Mouse (Mus musculus) embryonic facial prominence, embryonic 11.5 days (tissue): Measurements from ENCODE around the gene Ccdc12. TPM values are rescaled to one million over a fixed set of nuclear protein-coding genes. Genes with fewer than 3 reads are reported as not detected.

Source experiments
- ATAC-seq: fragments of 200-750 bp; cut with Nextera tagmentation; replicated peaks from 2 replicates; pipeline ENCODE4 v1.8.0; 2017; ENCODE audit warnings: low read depth; ENCODE audit not compliant: insufficient number of reproducible peaks, low FRiP score, low TSS enrichment
- DNase-seq: peaks from one replicate; pipeline ENCODE4 v3.0.0-alpha.2; 2015; ENCODE audit warnings: low spot score
- H3K27ac ChIP-seq: fragments of 300-500 bp; sonication (generic); replicated peaks from 2 replicates; pipeline ENCODE4 v1.5.1; 2014; ENCODE audit warnings: mild to moderate bottlenecking, low read depth, low read length, control low read depth
- H3K27me3 ChIP-seq: fragments of 300-500 bp; sonication (generic); 2 replicates; pipeline ENCODE4 v1.6.1; 2014; ENCODE audit warnings: mild to moderate bottlenecking, low read length, moderate library complexity, mixed read lengths; ENCODE audit not compliant: control insufficient read depth, insufficient read depth
- H3K36me3 ChIP-seq: fragments of 300-500 bp; sonication (generic); replicated peaks from 2 replicates; pipeline ENCODE4 v1.6.1; 2014; ENCODE audit warnings: low read depth, mild to moderate bottlenecking, low read length, moderate library complexity, mixed read lengths; ENCODE audit not compliant: control insufficient read depth, insufficient read depth
- H3K4me1 ChIP-seq: fragments of 300-500 bp; sonication (generic); 2 replicates; pipeline ENCODE4 v1.6.1; 2014; ENCODE audit warnings: low read length, mixed read lengths; ENCODE audit not compliant: control insufficient read depth, insufficient read depth
- H3K4me2 ChIP-seq: fragments of 300-500 bp; sonication (generic); 2 replicates; pipeline ENCODE4 v1.6.1; 2014; ENCODE audit warnings: low read depth, mild to moderate bottlenecking, control low read depth, low read length, moderate library complexity
- H3K4me3 ChIP-seq: fragments of 300-500 bp; sonication (generic); 2 replicates; pipeline ENCODE4 v1.5.1; 2014; ENCODE audit warnings: low read depth, low read length, control low read depth
- H3K9ac ChIP-seq: fragments of 300-500 bp; sonication (generic); replicated peaks from 2 replicates; pipeline ENCODE4 v1.6.1; 2014; ENCODE audit warnings: mild to moderate bottlenecking, control low read depth, low read length
- H3K9me3 ChIP-seq: fragments of 300-500 bp; sonication (generic); replicated peaks from 2 replicates; pipeline ENCODE4 v1.6.1; 2016; ENCODE audit warnings: mild to moderate bottlenecking, low read length, inconsistent platforms, mixed read lengths; ENCODE audit not compliant: control insufficient read depth
- WGBS: fragments of 180-500 bp; shearing (Covaris S2); extraction: QIAGEN DNeasy Blood & Tissue Kit; methylation state at CpG from one replicate; pipeline ENCODE4 v1.1.7; 2014; 5-methylcytosine and 5-hydroxymethylcytosine counted together
- polyA plus RNA-seq: library from polyadenylated mRNA; unstranded; fragments of >200 nt; fragmentation: Nextera tagmentation; extraction: Ambion mirVana; gene quantifications from 2 replicates; pipeline ENCODE4 v1.2.1, GENCODE M21; 2014

The Ccdc12 gene
- polyA plus RNA-seq, 1 experiment from 2014 or later = 118 TPM

DNA sequence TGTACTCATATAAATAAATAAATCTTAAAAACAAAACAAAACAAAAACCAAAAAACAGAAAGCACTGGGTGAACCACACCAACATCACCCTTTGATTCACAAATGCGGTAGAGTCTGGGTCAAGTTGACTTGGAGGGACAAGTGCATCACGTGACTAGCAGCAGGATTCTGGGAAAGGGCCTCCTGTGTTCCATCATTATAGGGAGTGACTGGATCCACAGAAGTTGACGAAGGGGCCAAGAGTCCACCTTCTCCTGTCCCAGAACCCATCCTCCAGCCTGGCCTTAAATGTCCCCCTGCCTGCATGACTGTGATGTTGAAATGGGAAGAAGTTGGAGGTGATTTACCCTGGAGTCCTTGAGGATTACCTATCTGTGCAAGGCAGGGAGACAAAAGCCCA lies 62.5 kb downstream of the Ccdc12 start:
- H3K9me3 ChIP-seq = no peaks in the 10 kb centered on the region
- no peak overlapping the region for H3K27ac ChIP-seq
- ATAC-seq (no peak), DNase-seq (no peak)
- H3K36me3 ChIP-seq = no peaks in the 10 kb centered on the region
- WGBS = 82% methylated on average over 3 of the region's 3 CpGs
- H3K4me3 ChIP-seq = no peak overlapping the region
- H3K9ac ChIP-seq = no peak overlapping the region
- no peaks in the 10 kb centered on the region for H3K4me1 ChIP-seq
- no peaks in the 10 kb centered on the region for H3K27me3 ChIP-seq
- no peak overlapping the region for H3K4me2 ChIP-seq

DNA sequence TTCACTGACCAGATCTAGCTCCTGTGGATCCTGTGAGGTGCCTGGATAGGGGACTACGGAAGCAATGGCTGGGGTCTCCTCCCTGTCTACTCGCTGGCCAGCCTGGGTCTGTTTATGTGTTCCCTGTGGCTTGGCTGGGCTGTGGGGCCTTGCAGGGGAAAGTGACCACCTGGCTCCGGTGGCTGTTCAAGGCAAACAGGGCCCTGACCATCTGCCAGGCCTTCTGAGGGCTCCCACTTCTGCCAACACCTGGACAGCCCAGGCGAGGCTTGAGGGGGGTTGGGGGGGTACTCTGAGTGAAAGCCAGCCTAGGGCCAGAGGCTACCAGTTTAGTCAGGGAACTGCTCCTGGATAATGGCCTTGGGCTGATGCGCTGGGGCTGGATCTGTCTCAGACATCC lies 63.7 kb downstream of the Ccdc12 start:
- H3K9ac ChIP-seq = no peak overlapping the region

DNA sequence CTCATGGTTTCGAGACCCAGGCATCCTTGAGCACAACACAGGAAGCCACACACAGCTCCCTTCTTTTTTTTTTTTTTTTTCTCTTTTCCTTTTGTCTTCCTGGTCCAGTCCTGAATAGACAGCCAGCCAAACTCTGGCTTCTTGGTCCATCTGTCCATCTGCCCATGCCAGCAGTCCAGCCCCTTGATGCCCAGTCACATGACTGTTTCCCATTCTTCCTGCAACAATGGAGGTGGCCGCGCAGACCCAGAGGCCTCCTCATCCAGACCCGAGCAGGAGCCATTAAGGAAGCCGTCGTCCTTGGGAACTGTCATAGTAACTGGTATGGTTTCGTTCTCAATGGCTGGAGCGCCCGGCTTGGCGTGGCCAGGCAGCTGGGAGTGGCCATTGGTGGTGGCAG lies 65.8 kb downstream of the Ccdc12 start:
- no peak for DNase-seq
- H3K36me3 ChIP-seq = 0 out of 2 replicates have a peak, but pooled peaks cover 4% of the 10 kb centered on the region
- WGBS = 92% methylated on average over 10 of the region's 10 CpGs
- H3K4me2 ChIP-seq = no peak overlapping the region
- no peaks in the 10 kb centered on the region for H3K9me3 ChIP-seq
- H3K27me3 ChIP-seq = no peaks in the 10 kb centered on the region
- H3K4me1 ChIP-seq = peaks cover 11% of the 10 kb centered on the region
- H3K4me3 ChIP-seq = no peak overlapping the region
- no peak for ATAC-seq
- no peak overlapping the region for H3K9ac ChIP-seq
- no peak overlapping the region for H3K27ac ChIP-seq

More for the DNA sequence above, 63.7 kb downstream of the Ccdc12 start:
- no peak for DNase-seq
- ATAC-seq = no peak
- Histone ChIP-seq H3K27me3 (no peaks in the 10 kb centered on the region), H3K4me1 (no peaks in the 10 kb centered on the region), H3K36me3 (0 out of 2 replicates have a peak, but pooled peaks cover 4% of the 10 kb centered on the region), H3K9me3 (no peaks in the 10 kb centered on the region), H3K27ac (no peak overlapping the region), H3K4me2 (no peak overlapping the region), H3K4me3 (no peak overlapping the region)
- WGBS = 71% methylated on average over 5 of the region's 5 CpGs

DNA sequence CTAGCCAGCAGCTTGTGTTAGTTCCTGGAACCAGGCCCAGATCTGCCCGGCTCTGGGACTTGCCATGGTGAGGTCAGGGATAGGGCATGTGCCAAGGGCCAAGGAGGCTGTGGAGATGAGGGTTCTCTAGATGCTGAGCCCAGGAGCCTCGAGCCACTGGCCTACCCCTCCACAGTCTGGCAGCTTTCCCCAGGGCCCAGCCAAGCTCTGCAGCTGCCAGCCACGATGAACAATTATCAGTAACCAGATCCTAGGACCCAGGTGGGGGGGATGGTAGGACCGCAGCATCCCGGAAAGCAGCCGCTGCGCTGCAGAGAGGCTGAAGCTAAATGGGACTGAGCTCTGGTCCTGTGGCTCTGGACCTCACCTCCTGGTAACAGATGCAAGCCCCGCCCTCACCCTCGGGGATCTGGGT lies 69.4 kb downstream of the Ccdc12 start:
- Histone ChIP-seq H3K4me2 (no peak overlapping the region), H3K9me3 (no peaks in the 10 kb centered on the region), H3K4me3 (no peak overlapping the region), H3K4me1 (peaks cover 15% of the 10 kb centered on the region), H3K27ac (no peak overlapping the region), H3K36me3 (0 out of 2 replicates have a peak, but pooled peaks cover 4% of the 10 kb centered on the region), H3K27me3 (peaks cover 7% of the 10 kb centered on the region; the same call in 1 of the 2 replicates), H3K9ac (no peak overlapping the region)
- DNase-seq (peak; percentile 83), ATAC-seq (peak; percentile 70)
- WGBS = 4% methylated on average over 9 of the region's 9 CpGs

DNA sequence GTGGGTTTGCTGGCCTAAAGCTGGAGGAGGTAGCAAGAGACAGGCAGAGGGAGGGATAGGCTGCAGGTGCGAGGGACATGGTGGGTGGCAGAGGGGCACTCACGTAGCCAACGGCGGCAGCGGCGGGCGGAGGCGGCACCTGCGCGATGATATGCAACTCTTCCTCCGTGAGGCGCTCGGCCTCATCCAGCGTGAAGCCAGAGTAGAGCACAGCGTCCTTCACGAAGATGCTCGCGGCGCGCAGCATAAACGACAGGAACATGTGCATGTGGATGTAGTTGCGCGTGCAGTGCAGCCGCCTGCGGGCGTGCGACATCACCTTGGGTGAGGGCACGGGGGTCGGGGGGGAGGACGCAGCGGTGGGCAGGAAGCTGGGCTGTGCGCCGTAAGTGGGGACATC lies 70.6 kb downstream of the Ccdc12 start:
- Histone ChIP-seq H3K9me3 (no peaks in the 10 kb centered on the region), H3K4me1 (peaks cover 15% of the 10 kb centered on the region), H3K4me2 (peak overlapping the region; percentile 30), H3K27ac (no peak overlapping the region), H3K36me3 (0 out of 2 replicates have a peak, but pooled peaks cover 4% of the 10 kb centered on the region), H3K4me3 (0 out of 2 replicates have a peak overlapping the region, but pooled peaks have one; percentile 5), H3K27me3 (peaks cover 7% of the 10 kb centered on the region; the same call in 1 of the 2 replicates), H3K9ac (no peak overlapping the region)
- ATAC-seq (no peak), DNase-seq (no peak)
- WGBS = 16% methylated on average over 33 of the region's 33 CpGs

DNA sequence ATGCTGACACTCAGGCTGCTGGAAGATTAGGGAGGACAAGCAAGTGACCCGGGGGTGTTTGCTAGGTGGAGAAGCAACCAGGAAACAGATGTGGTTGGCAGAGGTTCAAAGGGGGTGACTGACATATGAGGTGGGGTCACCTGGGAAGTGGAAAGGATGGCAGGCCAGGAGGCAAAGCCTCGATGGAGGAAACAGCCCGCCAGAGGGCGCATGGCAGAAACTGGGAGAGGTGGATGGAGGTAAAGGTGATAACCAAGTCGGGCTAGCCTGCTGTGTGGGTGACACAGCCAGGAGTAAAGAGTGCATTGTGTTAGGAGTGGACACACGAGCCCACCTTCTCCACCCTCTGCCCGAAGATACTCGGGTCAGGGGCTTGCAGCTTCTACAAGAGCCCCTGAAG lies 73.5 kb downstream of the Ccdc12 start:
- H3K4me3 ChIP-seq = no peak overlapping the region
- WGBS = 17% methylated on average over 8 of the region's 8 CpGs
- no peak overlapping the region for H3K4me2 ChIP-seq
- H3K4me1 ChIP-seq = peaks cover 19% of the 10 kb centered on the region
- H3K36me3 ChIP-seq = no peaks in the 10 kb centered on the region
- H3K27me3 ChIP-seq = peaks cover 7% of the 10 kb centered on the region; the same call in 1 of the 2 replicates
- no peaks in the 10 kb centered on the region for H3K9me3 ChIP-seq
- ATAC-seq (no peak), DNase-seq (peak; percentile 66)
- H3K9ac ChIP-seq = no peak overlapping the region
- H3K27ac ChIP-seq = no peak overlapping the region

DNA sequence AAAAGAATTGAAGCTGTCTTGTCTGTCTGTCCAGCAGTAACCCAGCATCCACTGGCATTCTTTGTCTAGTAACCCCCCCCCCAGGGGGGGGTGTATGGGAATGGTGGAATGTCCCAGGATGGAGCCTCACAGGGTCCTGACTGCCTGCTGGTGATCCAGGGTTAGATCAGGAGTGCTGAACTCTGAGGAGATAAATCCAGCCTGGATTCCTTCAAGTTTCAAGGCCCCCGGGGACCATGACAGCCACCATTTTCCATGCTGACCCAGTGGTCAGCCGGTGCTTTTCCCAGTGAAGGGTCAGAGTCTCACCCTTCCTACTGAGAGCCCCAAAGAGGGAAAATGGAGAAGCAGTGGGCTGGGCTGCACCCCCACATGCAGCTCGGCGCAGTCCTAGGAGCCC lies 75.6 kb downstream of the Ccdc12 start:
- peaks cover 14% of the 10 kb centered on the region for H3K4me1 ChIP-seq
- peaks cover 7% of the 10 kb centered on the region; the same call in 1 of the 2 replicates for H3K27me3 ChIP-seq
- H3K4me3 ChIP-seq = no peak overlapping the region
- no peaks in the 10 kb centered on the region for H3K36me3 ChIP-seq
- DNase-seq (no peak), ATAC-seq (peak; percentile 22)
- WGBS = 64% methylated on average over 4 of the region's 4 CpGs
- no peak overlapping the region; the same call in 1 of the 2 replicates for H3K4me2 ChIP-seq
- H3K9me3 ChIP-seq = no peaks in the 10 kb centered on the region
- no peak overlapping the region for H3K27ac ChIP-seq
- H3K9ac ChIP-seq = no peak overlapping the region

DNA sequence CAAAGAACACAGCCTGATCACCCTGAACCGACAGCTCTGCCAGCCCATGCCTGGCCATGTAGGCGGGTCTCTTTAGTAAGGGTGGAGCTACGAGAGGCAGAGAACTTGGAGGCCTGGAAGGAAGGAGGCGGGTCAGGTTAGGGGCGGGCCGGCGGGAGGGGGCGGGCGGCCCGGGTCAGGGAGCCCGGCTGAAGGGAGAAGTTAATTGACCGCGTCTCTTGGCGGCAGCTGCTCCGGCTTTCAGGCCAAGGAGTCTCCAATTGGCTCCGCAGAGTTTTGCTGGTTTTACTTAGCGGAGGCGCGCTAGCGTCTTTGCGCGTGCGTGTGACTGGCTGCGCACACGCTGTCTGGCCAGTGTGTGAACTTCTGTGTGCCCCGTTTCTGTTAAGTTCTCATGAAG lies 76.3 kb downstream of the Ccdc12 start:
- peaks cover 5% of the 10 kb centered on the region; the same call in 1 of the 2 replicates for H3K27me3 ChIP-seq
- peak; percentile 88 for ATAC-seq

More for the DNA sequence above, 76.3 kb downstream of the Ccdc12 start:
- H3K9ac ChIP-seq = peak overlapping the region; percentile 48
- peak; percentile 93 for DNase-seq
- peak overlapping the region; percentile 21 for H3K4me3 ChIP-seq
- no peaks in the 10 kb centered on the region for H3K9me3 ChIP-seq
- H3K4me2 ChIP-seq = peak overlapping the region; percentile 62
- no peaks in the 10 kb centered on the region for H3K36me3 ChIP-seq
- peaks cover 8% of the 10 kb centered on the region for H3K4me1 ChIP-seq
- WGBS = 0% methylated on average over 26 of the region's 26 CpGs
- no peak overlapping the region; the same call in 1 of the 2 replicates for H3K27ac ChIP-seq
